Mouse (Mus musculus) myocyte (in vitro differentiated cells): ENCODE measurements around the gene Trmt2a.

ENCODE experiments used
- MYOD1 ChIP-seq, 3 experiments: IDR thresholded peaks; one replicate each; pipeline ENCODE4 v1.6.1; 2011; ENCODE audit warnings: control low read depth in 2 of 3, low read depth in 2 of 3, mild to moderate bottlenecking in 2 of 3, moderate library complexity in 1 of 3; ENCODE audit not compliant: insufficient read length in 2 of 3, control insufficient read depth in 1 of 3
- TCF12 ChIP-seq: IDR thresholded peaks from one replicate; pipeline ENCODE4 v1.6.1; 2011; ENCODE audit warnings: mild to moderate bottlenecking, control low read depth; ENCODE audit not compliant: poor library complexity, insufficient read depth, severe bottlenecking
- USF1 ChIP-seq: IDR thresholded peaks from one replicate; pipeline ENCODE4 v1.6.1; 2011; ENCODE audit warnings: low read depth, mild to moderate bottlenecking, control low read depth, moderate library complexity

GRCm38 (mm10) chr16:18250828-18251790, 2.6 kb downstream of the Trmt2a start:
- peak in 2 of 3 experiments; percentile 75 to 77 for TF ChIP-seq MYOD1 (IDR thresholded peaks at IDR 0.05; ENCODE audit: control insufficient read depth in 1 of 3, insufficient read length in 2 of 3, low read depth in 2 of 3)
- TF ChIP-seq USF1, result no peak
- TF ChIP-seq TCF12, result no peak
